Mouse (Mus musculus): Measurements from ENCODE around the gene Papln. TPM values are rescaled to one million over a fixed set of nuclear protein-coding genes. Genes with fewer than 3 reads are reported as not detected.

Papln gene
- total and polyA plus RNA-seq, 3 experiments = 0.09 to 0.51 TPM; not detected in 1

- DNase-seq (ENCODE audit: extremely low read depth) = no peak
- in situ Hi-C loops (cut with MboI; ENCODE audit: low pct_ligation_motif_present, low pct_unique_long_range_greater_than_20kb, low sequenced_read_pairs) = loop anchor here (25.0 kb wide), 1 partner anchor 287 kb away; the partner anchor contains the start of genes Acot3 and Acot5
These were observed 12.2 kb downstream of the Papln start for GRCm38 (mm10) chr12:83775621-83776020.

DNA sequence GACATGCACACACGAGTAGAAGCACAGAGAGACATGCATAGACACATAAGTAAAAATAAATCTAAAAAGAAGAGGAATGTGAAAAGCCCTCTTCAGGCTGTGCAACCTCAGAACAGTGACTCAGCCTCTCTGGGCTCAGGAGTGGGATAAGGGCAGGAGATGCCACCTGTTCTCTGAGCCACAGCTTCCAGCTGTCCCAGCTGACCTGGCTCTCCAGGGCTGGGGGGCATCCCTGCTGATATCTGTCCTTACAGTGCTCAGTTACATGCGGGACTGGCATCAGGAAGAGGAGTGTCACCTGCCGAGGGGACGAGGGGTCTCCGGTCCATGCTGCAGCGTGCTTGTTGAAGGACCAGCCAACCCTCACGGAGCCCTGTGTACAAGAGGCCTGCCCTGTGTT is 13.3 kb downstream of the Papln start:
- H3K27me3 ChIP-seq (replicated peaks) = no peaks in the 10 kb centered on the region
- dilution Hi-C loops (cut with MboI; ENCODE audit: extremely low pct_ligation_motif_present, extremely low pct_unique_long_range_greater_than_20kb, low sequenced_read_pairs) (no loop called here), in situ Hi-C loops (cut with MboI; ENCODE audit: low pct_ligation_motif_present, low pct_unique_long_range_greater_than_20kb, low sequenced_read_pairs) (loop anchor here (25.0 kb wide), 1 partner anchor 286 kb away; the partner anchor contains the start of genes Acot3 and Acot5)
- DNase-seq (ENCODE audit: extremely low read depth) = no peak
- H3K9me3 ChIP-seq (replicated peaks; ENCODE audit: low read length) = no peaks in the 10 kb centered on the region
- no peaks in the 10 kb centered on the region for H3K79me2 ChIP-seq (replicated peaks; ENCODE audit: control insufficient read depth, extremely low read depth, insufficient read depth, poor library complexity, severe bottlenecking)
- no peaks in the 10 kb centered on the region for H3K36me3 ChIP-seq (replicated peaks in 1 of 2; ENCODE audit: control insufficient read depth in 1 of 2, insufficient read depth in 1 of 2, low read length in 1 of 2)
- H3K4me1 ChIP-seq (ENCODE audit: control insufficient read depth in 1 of 2, insufficient read depth in 2 of 2) = peaks cover 3 to 18% of the 10 kb centered on the region in 2 experiments; a peak in 3 of 4 replicates
- H3K4me3 ChIP-seq (replicated peaks in 1 of 3; ENCODE audit: low read depth in 2 of 3, low read length in 2 of 3, poor library complexity in 1 of 3) = no peak overlapping the region
- TF ChIP-seq SMC3 (IDR thresholded peaks at IDR 0.05; ENCODE audit: low read depth, low read length) (no peak), POLR2A (IDR thresholded peaks at IDR 0.05; ENCODE audit: low read depth, low read length) (no peak), ELF1 (IDR thresholded peaks at IDR 0.05; ENCODE audit: low read depth, low read length) (no peak), USF1 (IDR thresholded peaks at IDR 0.05; ENCODE audit: low read depth, low read length) (no peak), ZKSCAN1 (IDR thresholded peaks at IDR 0.05; ENCODE audit: borderline replicate concordance, low read depth, low read length) (no peak)
- H3K9ac ChIP-seq (ENCODE audit: insufficient read depth, low read depth) = no peak overlapping the region
- no peak overlapping the region for H3K27ac ChIP-seq (ENCODE audit: insufficient read depth, low read depth)
- H3K4me2 ChIP-seq (ENCODE audit: insufficient read depth, low read depth, poor library complexity, severe bottlenecking) = no peak overlapping the region

More at GRCm38 (mm10) chr12:83775621-83776020, 12.2 kb downstream of the Papln start:
- Histone ChIP-seq H3K4me3 (replicated peaks in 1 of 3; ENCODE audit: low read depth in 2 of 3, low read length in 2 of 3, poor library complexity in 1 of 3) (no peak overlapping the region), H3K4me2 (ENCODE audit: insufficient read depth, low read depth, poor library complexity, severe bottlenecking) (no peak overlapping the region), H3K9ac (ENCODE audit: insufficient read depth, low read depth) (no peak overlapping the region), H3K27ac (ENCODE audit: insufficient read depth, low read depth) (no peak overlapping the region), H3K79me2 (replicated peaks; ENCODE audit: control insufficient read depth, extremely low read depth, insufficient read depth, poor library complexity, severe bottlenecking) (no peaks in the 10 kb centered on the region), H3K4me1 (ENCODE audit: control insufficient read depth in 1 of 2, insufficient read depth in 2 of 2) (peaks cover 3 to 20% of the 10 kb centered on the region in 2 experiments; a peak in 3 of 4 replicates), H3K36me3 (replicated peaks in 1 of 2; ENCODE audit: control insufficient read depth in 1 of 2, insufficient read depth in 1 of 2, low read length in 1 of 2) (no peaks in the 10 kb centered on the region), H3K27me3 (replicated peaks) (no peaks in the 10 kb centered on the region), H3K9me3 (replicated peaks; ENCODE audit: low read length) (no peaks in the 10 kb centered on the region)
- TF ChIP-seq JUN (IDR thresholded peaks at IDR 0.05; ENCODE audit: insufficient read depth, low read depth, low read length) (no peak), MXI1 (IDR thresholded peaks at IDR 0.05; ENCODE audit: low read depth, low read length) (no peak), E2F4 (IDR thresholded peaks at IDR 0.05; ENCODE audit: insufficient replicate concordance, low read depth, low read length) (no peak), ZC3H11A (IDR thresholded peaks at IDR 0.05; ENCODE audit: low read depth, low read length) (no peak), GABPA (IDR thresholded peaks at IDR 0.05; ENCODE audit: insufficient replicate concordance, low read depth, low read length) (no peak), RAD21 (IDR thresholded peaks at IDR 0.05; ENCODE audit: low read depth, low read length) (no peak), POLR2AphosphoS2 (IDR thresholded peaks at IDR 0.05; ENCODE audit: low read depth, low read length) (no peak), BHLHE40 (IDR thresholded peaks at IDR 0.05; ENCODE audit: low read depth, low read length) (no peak), ELF1 (IDR thresholded peaks at IDR 0.05; ENCODE audit: low read depth, low read length) (no peak), IRF4 (IDR thresholded peaks at IDR 0.05; ENCODE audit: low read depth, low read length) (no peak), JUND (conservative IDR thresholded peaks at IDR 0.05; ENCODE audit: low read depth, low read length) (no peak), EP300 (IDR thresholded peaks at IDR 0.05; ENCODE audit: low read length) (no peak), POLR2A (IDR thresholded peaks at IDR 0.05; ENCODE audit: low read depth, low read length) (no peak), UBTF (IDR thresholded peaks at IDR 0.05; ENCODE audit: low read depth, low read length) (no peak), CHD2 (IDR thresholded peaks at IDR 0.05; ENCODE audit: low read length) (no peak), CHD1 (IDR thresholded peaks at IDR 0.05; ENCODE audit: low read depth, low read length) (no peak)
- dilution Hi-C loops (cut with MboI; ENCODE audit: extremely low pct_ligation_motif_present, extremely low pct_unique_long_range_greater_than_20kb, low sequenced_read_pairs) = no loop called here

All from CH12.LX (cell line).